Mouse (Mus musculus): ENCODE measurements around the gene Siae.
A peak's percentile ranks its signal among the peaks of the same experiment; 100 is the strongest.

Siae gene

DNA sequence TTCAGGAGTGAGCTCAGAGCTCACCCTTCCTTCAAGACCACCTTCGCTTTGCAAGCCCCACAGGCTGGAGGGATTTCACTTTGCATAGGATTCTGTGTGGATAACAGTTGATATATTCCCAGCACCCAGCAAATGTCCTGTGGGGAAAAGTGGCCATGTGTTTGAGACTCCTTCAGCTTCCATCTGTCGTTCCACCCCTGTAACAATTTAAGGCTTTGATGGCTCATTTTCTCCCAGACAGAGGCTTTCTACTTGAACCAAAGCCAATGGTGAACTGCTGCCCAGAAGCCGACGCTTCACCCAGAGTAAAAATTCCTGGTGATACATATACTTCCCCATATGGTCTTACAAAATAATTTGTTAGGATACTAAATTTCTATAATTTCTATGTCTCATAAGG is 119.8 kb downstream of the Siae start:
- no peak for DNase-seq (ENCODE audit: low read depth, low spot score)

GRCm38 (mm10) chr9:37681123-37681522 is 125.6 kb downstream of the Siae start:
- no peak for DNase-seq (ENCODE audit: low read depth, low spot score)

DNA sequence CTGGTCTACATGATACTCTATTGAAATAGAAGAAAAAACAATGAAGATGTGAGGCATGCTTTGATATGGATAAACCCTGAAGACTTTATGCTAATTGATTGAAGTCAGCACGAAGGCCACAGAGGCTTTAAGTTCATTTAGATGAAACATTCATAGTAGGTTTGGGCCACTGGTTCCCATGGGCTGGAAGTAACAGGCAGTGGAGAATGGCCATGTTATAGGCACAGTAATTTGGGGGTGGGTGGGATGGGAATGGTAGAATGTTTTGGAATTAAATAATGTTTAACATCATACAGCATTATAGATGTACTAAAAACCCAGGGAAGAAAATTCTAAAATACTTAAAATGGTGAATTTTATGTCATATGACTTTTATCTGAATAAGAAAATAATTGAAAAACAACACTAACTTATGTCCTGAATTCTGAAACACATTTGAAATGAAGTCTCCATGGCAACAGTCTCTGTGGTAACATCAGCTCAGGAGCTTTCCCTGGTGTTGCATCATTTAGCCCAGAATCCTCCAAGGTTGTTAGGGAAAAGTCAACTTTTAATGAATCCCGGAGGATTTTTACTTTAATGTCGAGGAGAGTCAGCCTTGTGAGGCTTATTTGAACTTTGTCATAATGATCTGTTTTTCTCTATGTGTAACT is 131.9 kb downstream of the Siae start:
- DNase-seq (ENCODE audit: low read depth, low spot score): no peak

DNA sequence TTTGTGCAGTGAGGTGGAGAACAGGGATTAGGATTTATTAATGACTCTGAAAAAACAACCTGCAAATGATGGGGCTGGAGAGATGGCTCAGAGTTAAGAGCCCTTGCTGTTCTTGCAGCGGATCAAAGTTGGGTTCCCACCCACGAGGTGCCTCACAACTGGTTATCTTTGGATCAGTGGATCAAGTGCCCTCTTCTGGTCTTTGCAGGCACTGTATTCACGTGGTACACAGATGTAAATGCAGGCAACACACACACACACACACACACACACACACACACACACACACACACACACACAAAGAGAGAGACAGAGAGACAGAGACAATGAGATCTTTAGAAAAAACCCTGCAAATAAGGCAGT is 132.4 kb downstream of the Siae start:
- no peak for DNase-seq (ENCODE audit: low read depth, low spot score)

GRCm38 (mm10) chr9:37689970-37690686 is 134.6 kb downstream of the Siae start:
- DNase-seq (ENCODE audit: low read depth, low spot score): peak; percentile 9

All from retina, postnatal 7 days (tissue).